Mouse (Mus musculus) intestine, embryonic 15.5 days (tissue): ENCODE measurements around the gene Dcaf1. TPM values are rescaled to one million over a fixed set of nuclear protein-coding genes. Genes with fewer than 3 reads are reported as not detected.

ENCODE experiments used
- ATAC-seq: fragments of 200-750 bp; cut with Nextera tagmentation; 2 replicates; pipeline ENCODE4 v1.8.0; 2017; ENCODE audit warnings: moderate TSS enrichment, moderate library complexity
- H3K27ac ChIP-seq: fragments of 300-500 bp; sonication (generic); 2 replicates; pipeline ENCODE4 v1.5.1; 2015; ENCODE audit warnings: mild to moderate bottlenecking, inconsistent platforms
- H3K27me3 ChIP-seq: fragments of 300-500 bp; sonication (generic); replicated peaks from 2 replicates; pipeline ENCODE4 v1.6.1; 2015; ENCODE audit warnings: inconsistent platforms
- H3K36me3 ChIP-seq: fragments of 300-500 bp; sonication (generic); 2 replicates; pipeline ENCODE4 v1.6.1; 2015; ENCODE audit warnings: inconsistent platforms
- H3K4me1 ChIP-seq: fragments of 300-500 bp; sonication (generic); replicated peaks from 2 replicates; pipeline ENCODE4 v1.6.1; 2015; ENCODE audit warnings: inconsistent platforms
- H3K4me2 ChIP-seq: fragments of 300-500 bp; sonication (generic); replicated peaks from 2 replicates; pipeline ENCODE4 v1.6.1; 2015; ENCODE audit warnings: mild to moderate bottlenecking, inconsistent platforms
- H3K4me3 ChIP-seq: fragments of 300-500 bp; sonication (generic); replicated peaks from 2 replicates; pipeline ENCODE4 v1.5.1; 2015; ENCODE audit warnings: inconsistent platforms
- H3K9ac ChIP-seq: fragments of 300-500 bp; sonication (generic); 2 replicates; pipeline ENCODE4 v1.6.1; 2015; ENCODE audit warnings: inconsistent platforms
- H3K9me3 ChIP-seq: fragments of 300-500 bp; sonication (generic); 2 replicates; pipeline ENCODE4 v1.6.1; 2016; ENCODE audit warnings: inconsistent platforms
- WGBS: fragments of 180-500 bp; shearing (Covaris S2); methylation state at CpG from one replicate; pipeline ENCODE4 v1.1.7; 2015; 5-methylcytosine and 5-hydroxymethylcytosine counted together
- polyA plus RNA-seq: library from polyadenylated mRNA; unstranded; fragments of >200 nt; fragmentation: Nextera tagmentation; extraction: Ambion mirVana; gene quantifications from 2 replicates; pipeline ENCODE4 v1.2.1, GENCODE M21; 2015

Dcaf1 gene
- polyA plus RNA-seq, 1 experiment from 2014 or later, result 20.4 TPM

GRCm38 (mm10) chr9:106882176-106882575 is 60.5 kb downstream of the Dcaf1 start:
- no peak overlapping the region for H3K27ac ChIP-seq
- H3K9me3 ChIP-seq, result no peaks in the 10 kb centered on the region
- no peak overlapping the region for H3K9ac ChIP-seq
- no peak overlapping the region for H3K4me3 ChIP-seq
- peaks cover 30% of the 10 kb centered on the region; the same call in 1 of the 2 replicates for H3K36me3 ChIP-seq
- no peak overlapping the region for H3K4me2 ChIP-seq
- H3K4me1 ChIP-seq, result peaks cover 28% of the 10 kb centered on the region
- H3K27me3 ChIP-seq, result no peaks in the 10 kb centered on the region
- WGBS, result 77% methylated on average over 4 of the region's 4 CpGs
- ATAC-seq, result no peak

DNA sequence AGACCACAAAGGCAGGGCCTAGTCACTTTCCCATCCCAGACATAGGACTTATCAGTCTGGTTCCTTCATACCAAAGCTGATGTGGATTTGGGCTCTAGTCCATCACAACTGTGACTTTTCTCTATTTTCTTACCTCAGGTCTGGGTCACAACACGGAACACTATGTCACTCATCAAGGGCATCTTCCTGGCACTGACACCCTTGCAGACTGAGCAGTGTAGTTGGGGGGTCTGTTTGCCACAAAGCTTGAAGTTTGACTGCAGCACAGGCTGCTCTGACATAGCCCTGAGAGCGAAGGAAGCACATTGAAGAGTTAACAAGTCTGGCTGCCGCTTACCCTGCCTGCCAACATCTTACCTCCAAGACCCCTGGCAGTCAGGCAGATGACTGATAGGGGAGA is 61.4 kb downstream of the Dcaf1 start:
- Histone ChIP-seq H3K4me2 (peak overlapping the region; percentile 33), H3K27ac (no peak overlapping the region), H3K9me3 (no peaks in the 10 kb centered on the region), H3K36me3 (peaks cover 31% of the 10 kb centered on the region), H3K27me3 (no peaks in the 10 kb centered on the region), H3K4me3 (no peak overlapping the region), H3K9ac (0 out of 2 replicates have a peak overlapping the region, but pooled peaks have one; percentile 17), H3K4me1 (peaks cover 35% of the 10 kb centered on the region)
- 79% methylated on average over 3 of the region's 3 CpGs for WGBS
- ATAC-seq, result no peak

- peak overlapping the region; percentile 91 for H3K4me3 ChIP-seq
- H3K4me2 ChIP-seq, result peak overlapping the region; percentile 95
- H3K9ac ChIP-seq, result peak overlapping the region; percentile 93
- no peak for ATAC-seq
- no peak overlapping the region for H3K27ac ChIP-seq
- H3K27me3 ChIP-seq, result no peaks in the 10 kb centered on the region
- H3K9me3 ChIP-seq, result no peaks in the 10 kb centered on the region
- H3K36me3 ChIP-seq, result peaks cover 38% of the 10 kb centered on the region
- peaks cover 42% of the 10 kb centered on the region for H3K4me1 ChIP-seq
- 27% methylated on average over 16 of the region's 16 CpGs for WGBS
Measured at GRCm38 (mm10) chr9:106884306-106884705, 62.6 kb downstream of the Dcaf1 start.

- no peak for ATAC-seq
- H3K9me3 ChIP-seq, result no peaks in the 10 kb centered on the region
- H3K4me3 ChIP-seq, result peak overlapping the region; percentile 91
- peaks cover 43% of the 10 kb centered on the region for H3K36me3 ChIP-seq
- 18% methylated on average over 44 of the region's 44 CpGs for WGBS
- no peak overlapping the region for H3K27ac ChIP-seq
- no peaks in the 10 kb centered on the region for H3K27me3 ChIP-seq
- peak overlapping the region; percentile 93 for H3K9ac ChIP-seq
- H3K4me2 ChIP-seq, result peak overlapping the region; percentile 95
- peaks cover 48% of the 10 kb centered on the region for H3K4me1 ChIP-seq
Measured at GRCm38 (mm10) chr9:106884996-106885900, 63.6 kb downstream of the Dcaf1 start.

DNA sequence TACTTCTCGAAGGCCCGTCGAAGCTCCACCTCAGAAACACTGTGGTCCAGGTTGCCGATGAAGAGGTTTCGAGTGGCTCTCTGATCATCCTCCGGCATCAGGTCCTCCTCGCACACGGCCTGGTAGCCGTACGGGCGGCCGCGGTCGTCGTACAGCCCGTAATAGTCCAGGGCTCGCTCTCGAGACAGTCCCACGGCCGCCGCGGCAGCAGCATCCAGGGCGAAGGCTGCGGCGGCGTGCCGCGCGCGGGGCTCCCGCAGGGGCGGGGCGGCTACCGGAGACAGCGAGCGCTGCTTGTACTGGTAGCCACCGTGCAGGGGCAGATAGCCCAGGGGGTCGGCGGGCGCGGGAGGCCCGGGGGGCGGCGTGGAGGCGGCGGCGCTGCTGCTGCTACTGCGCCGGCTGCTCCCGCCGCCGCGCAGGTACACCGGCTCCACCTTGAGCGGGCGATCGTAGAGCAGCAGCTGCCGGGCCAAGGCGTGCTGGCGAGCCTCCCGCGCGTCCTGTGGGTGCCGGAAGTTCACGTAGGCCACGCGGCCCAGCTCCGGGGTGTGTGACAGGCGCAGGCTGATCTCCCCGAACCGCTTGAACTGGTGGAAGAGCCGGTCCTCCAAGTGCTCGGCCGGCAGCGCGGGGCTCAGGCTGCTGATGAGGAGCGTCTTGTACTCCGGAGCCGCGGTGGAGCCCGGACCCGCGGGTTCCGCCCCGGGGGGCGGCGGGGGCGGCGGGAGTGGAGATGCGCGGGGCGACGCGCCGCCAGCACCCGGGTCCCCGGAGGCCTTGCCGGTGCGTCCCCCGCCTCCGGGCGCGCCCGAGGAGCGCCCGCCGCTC is 64.4 kb downstream of the Dcaf1 start:
- ATAC-seq, result peak; percentile 11
- under 1% methylated on average over 97 of the region's 107 CpGs for WGBS
- H3K9me3 ChIP-seq, result no peaks in the 10 kb centered on the region
- peak overlapping the region; percentile 81 for H3K27ac ChIP-seq
- H3K4me1 ChIP-seq, result peaks cover 56% of the 10 kb centered on the region
- peak overlapping the region; percentile 93 for H3K9ac ChIP-seq
- no peaks in the 10 kb centered on the region for H3K27me3 ChIP-seq
- H3K4me2 ChIP-seq, result peak overlapping the region; percentile 95
- H3K36me3 ChIP-seq, result peaks cover 40% of the 10 kb centered on the region
- H3K4me3 ChIP-seq, result peak overlapping the region; percentile 91

DNA sequence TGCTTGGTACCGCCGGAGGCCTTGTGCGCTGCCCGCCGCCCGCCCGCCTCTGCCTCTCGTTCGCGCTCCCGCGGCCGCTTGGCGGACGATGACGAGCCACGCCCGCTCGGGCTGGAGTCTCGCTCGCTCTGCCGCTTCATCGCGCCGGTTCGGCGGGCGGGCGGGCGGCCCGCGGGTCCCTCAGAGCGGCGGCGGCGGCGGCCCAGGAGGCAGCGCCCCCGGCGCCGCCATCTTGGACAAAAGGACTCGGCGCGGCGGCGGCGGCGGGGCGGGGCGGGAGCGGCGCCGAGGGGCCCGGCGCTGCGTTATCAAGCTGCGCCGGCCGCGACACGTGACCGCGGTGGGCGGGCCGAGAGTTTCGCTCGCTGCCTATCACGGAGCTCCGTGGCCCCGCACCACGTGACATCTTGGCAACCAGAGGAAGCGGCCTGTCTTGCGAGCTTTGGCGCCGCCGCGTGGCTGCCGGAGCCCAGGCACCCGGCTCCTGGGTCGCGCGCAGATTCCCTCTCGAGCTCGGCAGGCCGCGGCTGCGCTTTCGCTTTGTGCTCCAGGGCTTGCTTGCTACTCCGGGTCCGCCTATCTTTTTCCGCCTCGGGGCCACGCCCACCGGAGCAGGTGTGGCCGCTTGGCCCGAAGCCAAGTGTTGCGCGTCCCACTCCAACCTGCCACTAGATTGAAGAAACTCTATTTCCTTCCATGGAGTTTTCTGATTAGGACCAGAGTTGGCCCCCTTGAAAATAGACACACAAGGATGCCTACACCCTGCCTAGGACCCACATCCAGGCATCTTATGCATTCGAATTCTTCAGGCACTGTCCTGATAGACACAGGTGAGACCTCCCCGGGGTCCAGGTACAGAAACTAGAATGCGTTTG is 65.4 kb downstream of the Dcaf1 start, which contains the start of gene Rbm15b:
Gene Rbm15b, minus strand, starts transcription at position 601 of the 875 bp plus-strand sequence.
- WGBS, result 2% methylated on average over 73 of the region's 101 CpGs
- Histone ChIP-seq H3K27me3 (no peaks in the 10 kb centered on the region), H3K36me3 (peaks cover 33% of the 10 kb centered on the region), H3K9me3 (no peaks in the 10 kb centered on the region), H3K4me3 (peak within 1 kb of the TSS; percentile 91), H3K4me2 (peak within 1 kb of the TSS; percentile 95), H3K27ac (peak within 1 kb of the TSS; percentile 81), H3K9ac (peak within 1 kb of the TSS; percentile 93), H3K4me1 (peaks cover 52% of the 10 kb centered on the region)
- peak; percentile 85 for ATAC-seq

DNA sequence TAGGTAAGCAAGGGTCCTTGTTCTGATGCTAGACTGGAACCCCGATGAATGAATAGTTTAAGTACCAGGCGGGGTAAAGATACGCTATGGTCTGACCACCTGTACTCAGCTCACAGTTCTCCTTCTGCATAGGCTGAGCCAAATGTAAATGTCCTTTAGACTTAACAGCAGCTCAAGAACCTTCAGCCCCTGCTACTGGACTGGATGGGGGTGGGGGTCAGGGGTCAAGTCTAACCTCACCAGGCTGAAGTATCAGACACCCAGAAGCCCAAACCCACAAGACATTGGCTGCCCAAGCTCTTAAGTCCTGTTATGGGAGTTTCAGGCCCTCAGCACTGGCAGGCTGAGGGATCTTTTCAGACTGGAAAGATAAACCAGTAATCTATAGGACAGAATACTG is 66.7 kb downstream of the Dcaf1 start:
- no peak for ATAC-seq
- Histone ChIP-seq H3K4me1 (peaks cover 49% of the 10 kb centered on the region), H3K36me3 (peaks cover 23% of the 10 kb centered on the region), H3K27me3 (no peaks in the 10 kb centered on the region), H3K9me3 (no peaks in the 10 kb centered on the region), H3K27ac (no peak overlapping the region), H3K4me3 (no peak overlapping the region), H3K9ac (no peak overlapping the region), H3K4me2 (no peak overlapping the region)
- 98% methylated on average over 3 of the region's 3 CpGs for WGBS

DNA sequence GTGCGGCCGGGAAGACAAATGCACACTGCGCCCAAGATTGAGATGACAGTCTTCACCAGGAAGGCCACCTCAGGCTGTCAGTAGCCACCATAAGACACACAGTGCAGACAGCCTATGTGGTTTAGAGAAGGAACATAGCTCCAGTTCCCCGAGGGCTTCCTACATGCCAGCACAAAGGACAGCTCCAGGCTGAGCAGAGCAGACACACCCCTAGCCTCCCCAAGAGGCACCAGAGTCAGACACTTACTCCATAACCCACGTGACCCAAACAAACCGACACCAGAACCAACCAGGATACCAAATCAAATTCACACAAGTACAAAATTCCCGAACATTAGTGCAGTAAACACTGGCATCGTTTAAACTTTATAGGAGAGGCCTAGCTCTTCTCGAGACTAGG is 67.6 kb downstream of the Dcaf1 start:
- peaks cover 18% of the 10 kb centered on the region for H3K36me3 ChIP-seq
- H3K9ac ChIP-seq, result no peak overlapping the region
- H3K4me2 ChIP-seq, result 0 out of 2 replicates have a peak overlapping the region, but pooled peaks have one; percentile 59
- H3K27ac ChIP-seq, result no peak overlapping the region
- H3K9me3 ChIP-seq, result no peaks in the 10 kb centered on the region
- WGBS, result 81% methylated on average over 9 of the region's 9 CpGs
- no peaks in the 10 kb centered on the region for H3K27me3 ChIP-seq
- peaks cover 42% of the 10 kb centered on the region for H3K4me1 ChIP-seq
- ATAC-seq, result no peak
- no peak overlapping the region for H3K4me3 ChIP-seq

- H3K27ac ChIP-seq, result no peak overlapping the region
Measured at GRCm38 (mm10) chr9:106890496-106891240, 69.0 kb downstream of the Dcaf1 start.

DNA sequence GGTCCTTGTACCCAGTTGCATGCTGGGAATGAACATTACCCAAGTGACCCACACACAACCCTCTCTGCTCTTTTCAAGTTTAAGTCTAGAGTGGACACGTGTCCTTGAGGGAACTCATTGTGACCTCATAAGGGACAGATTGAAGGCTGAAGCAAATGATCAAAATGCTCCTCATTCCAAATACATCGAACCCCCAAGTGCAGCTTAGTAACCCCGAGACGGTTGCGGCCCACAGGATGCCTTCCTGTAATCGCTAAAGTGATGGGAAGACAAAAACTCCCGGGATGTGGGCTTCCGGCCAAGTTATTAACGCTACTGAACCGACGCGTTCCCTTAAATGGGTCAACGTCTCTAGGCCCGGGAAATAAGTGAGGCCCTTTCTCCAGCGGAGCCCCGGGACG is 69.7 kb downstream of the Dcaf1 start:
- no peak for ATAC-seq
- Histone ChIP-seq H3K9ac (peak overlapping the region; percentile 94), H3K4me1 (peaks cover 28% of the 10 kb centered on the region), H3K27ac (peak overlapping the region; percentile 86), H3K9me3 (no peaks in the 10 kb centered on the region), H3K36me3 (peaks cover 16% of the 10 kb centered on the region), H3K4me2 (peak overlapping the region; percentile 59), H3K27me3 (no peaks in the 10 kb centered on the region), H3K4me3 (peak overlapping the region; percentile 88)
- 1% methylated on average over 17 of the region's 17 CpGs for WGBS

More at GRCm38 (mm10) chr9:106890496-106891240, 69.0 kb downstream of the Dcaf1 start:
- Histone ChIP-seq H3K4me2 (peak overlapping the region; percentile 59), H3K9me3 (no peaks in the 10 kb centered on the region), H3K9ac (peak overlapping the region; percentile 94), H3K4me3 (peak overlapping the region; percentile 88), H3K36me3 (peaks cover 16% of the 10 kb centered on the region), H3K27me3 (no peaks in the 10 kb centered on the region), H3K4me1 (peaks cover 28% of the 10 kb centered on the region)
- no peak for ATAC-seq
- 62% methylated on average over 8 of the region's 8 CpGs for WGBS
